Mouse (Mus musculus): ENCODE data around the gene Begain. TPM values are rescaled to one million over a fixed set of nuclear protein-coding genes. Genes with fewer than 3 reads are reported as not detected.

Begain gene
- polyA plus RNA-seq (2017; shearing (Covaris generic)), result 1 to 10 TPM in 1 of 2 experiments, under 1 TPM in 1; 0.09 to 1.7 TPM

GRCm38 (mm10) chr12:109068167-109068653, at the start of gene Begain:
Gene Begain (minus strand): TSS chr12:109068217.

Other genes starting within 250 kb of the Begain start
- 10 to 100 TPM in 1 of 2 experiments, 1 to 10 TPM in 1; 8.3 to 11.7 TPM for gene Slc25a29, start 232.3 kb downstream of the Begain start, polyA plus RNA-seq (2017; shearing (Covaris generic))
- gene Slc25a47, start 232.2 kb downstream of the Begain start, polyA plus RNA-seq (2017; shearing (Covaris generic)), result 1 to 10 TPM; 1.2 to 3.6 TPM
- 10 to 100 TPM in 1 of 2 experiments, 1 to 10 TPM in 1; 9.5 to 10.2 TPM for gene Wdr25, start 174.6 kb downstream of the Begain start, polyA plus RNA-seq (2017; shearing (Covaris generic))
- 10 to 100 TPM; 65.1 to 75.3 TPM for gene Wars, start 174.0 kb downstream of the Begain start, polyA plus RNA-seq (2017; shearing (Covaris generic))